In genomic region chr14:54258131-54258670, GRCm38 (mm10) we compare ENCODE assay signal across 10 mouse cellular contexts. TPM values are rescaled to one million over a fixed set of nuclear protein-coding genes. Genes with fewer than 3 reads are reported as not detected.
A peak's percentile ranks its signal among the peaks of the same experiment; 100 is the strongest.
DNase-seq lines count a peak whose midpoint lies in the region; ATAC-seq and TF ChIP-seq lines count a peak whose summit lies in the region.
"Had no signal": no experiment of that assay in that cellular context is flagged by ENCODE, and none has a peak within 500 bp of the region (broad histone marks: within the 10 kb centered on the region; RNA-seq: fewer than 3 reads in every experiment).

No protein-coding gene starts in this region.

- no peak overlapping the region for H3K4me3 ChIP-seq in hindbrain, embryonic 13.5 days
- no peak overlapping the region for H3K4me3 ChIP-seq in hindbrain, embryonic 12.5 days
- peak overlapping the region; percentile 88; the same call in 1 of the 2 replicates for H3K4me3 ChIP-seq in E14TG2a.4 (replicated peaks; ENCODE audit: low read length)
- H3K4me3 ChIP-seq in embryonic facial prominence, embryonic 15.5 days (replicated peaks) = no peak overlapping the region; the same call in 1 of the 2 replicates
- H3K4me3 ChIP-seq in liver, embryonic 14.5 days (ENCODE audit: insufficient read depth in 1 of 2, low read depth in 2 of 2, low read length in 2 of 2) = peak overlapping the region in 1 of 2 experiments; percentile 71; a peak in 1 of 4 replicates

- H3K9ac ChIP-seq in hindbrain, embryonic 13.5 days = no peak overlapping the region
- H3K9ac ChIP-seq in hindbrain, embryonic 12.5 days = no peak overlapping the region
- H3K9ac ChIP-seq in embryonic facial prominence, embryonic 15.5 days = no peak overlapping the region
- no peak overlapping the region for H3K9ac ChIP-seq in liver, embryonic 14.5 days (replicated peaks)

- no peak overlapping the region for H3K27ac ChIP-seq in hindbrain, embryonic 13.5 days
- H3K27ac ChIP-seq in hindbrain, embryonic 12.5 days = no peak overlapping the region
- H3K27ac ChIP-seq in embryonic facial prominence, embryonic 15.5 days (replicated peaks) = no peak overlapping the region
- peak overlapping the region; percentile 50; the same call in 1 of the 2 replicates for H3K27ac ChIP-seq in liver, embryonic 14.5 days

- H3K27me3 ChIP-seq in hindbrain, embryonic 13.5 days = peaks cover 8% of the 10 kb centered on the region; the same call in 1 of the 2 replicates
- 0 out of 2 replicates have a peak, but pooled peaks cover 3% of the 10 kb centered on the region for H3K27me3 ChIP-seq in hindbrain, embryonic 12.5 days
- no peaks in the 10 kb centered on the region for H3K27me3 ChIP-seq in E14TG2a.4 (ENCODE audit: insufficient read depth, low read length)
- no peaks in the 10 kb centered on the region for H3K27me3 ChIP-seq in embryonic facial prominence, embryonic 15.5 days
- H3K27me3 ChIP-seq in liver, embryonic 14.5 days (ENCODE audit: control insufficient read depth, insufficient read depth, low read length) = no peaks in the 10 kb centered on the region
- H3K27me3 ChIP-seq: CH12.LX had no signal

- no peak for TF ChIP-seq EP300 in liver, embryonic 14.5 days (IDR thresholded peaks at IDR 0.05; ENCODE audit: low read depth)

- H3K9me3 ChIP-seq in hindbrain, embryonic 13.5 days = no peaks in the 10 kb centered on the region
- no peaks in the 10 kb centered on the region for H3K9me3 ChIP-seq in hindbrain, embryonic 12.5 days (replicated peaks)
- no peaks in the 10 kb centered on the region for H3K9me3 ChIP-seq in E14TG2a.4 (ENCODE audit: low read length)
- H3K9me3 ChIP-seq in embryonic facial prominence, embryonic 15.5 days (replicated peaks) = no peaks in the 10 kb centered on the region
- no peaks in the 10 kb centered on the region for H3K9me3 ChIP-seq in liver, embryonic 14.5 days (ENCODE audit: control insufficient read depth, low read length)
- H3K9me3 ChIP-seq: hindbrain, embryonic 10.5 days had no signal

- ATAC-seq in hindbrain, embryonic 13.5 days (ENCODE audit: low FRiP score) = no peak
- ATAC-seq in hindbrain, embryonic 12.5 days (ENCODE audit: low FRiP score) = no peak
- ATAC-seq in embryonic facial prominence, embryonic 15.5 days (ENCODE audit: insufficient number of reproducible peaks, low FRiP score, low TSS enrichment, low read depth) = no peak
- no peak for ATAC-seq in liver, embryonic 14.5 days (ENCODE audit: insufficient read depth)

- 72% methylated on average over 7 of the region's 7 CpGs for WGBS in hindbrain, embryonic 13.5 days
- WGBS in hindbrain, embryonic 12.5 days = 71% methylated on average over 7 of the region's 7 CpGs
- WGBS in embryonic facial prominence, embryonic 15.5 days = 52% methylated on average over 7 of the region's 7 CpGs
- 46% methylated on average over 7 of the region's 7 CpGs for WGBS in liver, embryonic 14.5 days (ENCODE audit: insufficient replicate concordance)

- peaks cover 4% of the 10 kb centered on the region for H3K36me3 ChIP-seq in hindbrain, embryonic 13.5 days
- no peaks in the 10 kb centered on the region for H3K36me3 ChIP-seq in hindbrain, embryonic 12.5 days
- H3K36me3 ChIP-seq in E14TG2a.4 (ENCODE audit: insufficient read depth, low read length) = peaks cover 22% of the 10 kb centered on the region
- peaks cover 12% of the 10 kb centered on the region; the same call in 1 of the 2 replicates for H3K36me3 ChIP-seq in embryonic facial prominence, embryonic 15.5 days
- no peaks in the 10 kb centered on the region for H3K36me3 ChIP-seq in liver, embryonic 14.5 days (replicated peaks; ENCODE audit: control insufficient read depth, insufficient read depth, low read depth)

- DNase-seq in liver, embryonic 14.5 days (ENCODE audit: low read depth in 3 of 3, low spot score in 3 of 3) = no peak
- DNase-seq in layer of hippocampus, adult 11-12 months (ENCODE audit: low spot score) = no peak
- DNase-seq in embryo, embryonic 10 days (ENCODE audit: low spot score) = no peak

- peak overlapping the region; percentile 79 for H3K4me2 ChIP-seq in hindbrain, embryonic 13.5 days
- H3K4me2 ChIP-seq in hindbrain, embryonic 12.5 days (replicated peaks) = no peak overlapping the region
- H3K4me2 ChIP-seq in embryonic facial prominence, embryonic 15.5 days (replicated peaks) = peak overlapping the region; percentile 78
- H3K4me2 ChIP-seq in liver, embryonic 14.5 days (ENCODE audit: low read depth) = peak overlapping the region; percentile 82

- no peak for TF ChIP-seq CTCF in E14TG2a.4 (conservative IDR thresholded peaks at IDR 0.05; ENCODE audit: low read length)
- no peak for TF ChIP-seq CTCF in liver, embryonic 14.5 days (IDR thresholded peaks at IDR 0.05; ENCODE audit: low read depth)

- H3K4me1 ChIP-seq in hindbrain, embryonic 13.5 days (replicated peaks) = peaks cover 24% of the 10 kb centered on the region
- H3K4me1 ChIP-seq in hindbrain, embryonic 12.5 days = peaks cover 25% of the 10 kb centered on the region
- peaks cover 34% of the 10 kb centered on the region for H3K4me1 ChIP-seq in E14TG2a.4 (replicated peaks; ENCODE audit: low read depth, low read length)
- H3K4me1 ChIP-seq in embryonic facial prominence, embryonic 15.5 days = peaks cover 30% of the 10 kb centered on the region
- peaks cover 21 to 28% of the 10 kb centered on the region in 2 experiments for H3K4me1 ChIP-seq in liver, embryonic 14.5 days (replicated peaks; ENCODE audit: control insufficient read depth in 2 of 2, insufficient read depth in 2 of 2, low read length in 1 of 2)

RNA-seq across cellular contexts. Expression of gene Abhd4, which starts 4.2 kb away (rescaled TPM):
- 58.2 and 58.7 TPM in 2 replicates for polyA plus RNA-seq in hindbrain, embryonic 13.5 days (2015; fragmentation: Nextera tagmentation; extraction: Ambion mirVana)
- polyA plus RNA-seq in hindbrain, embryonic 12.5 days (2016; fragmentation: Nextera tagmentation; extraction: Ambion mirVana) = 44.0 and 47.7 TPM in 2 replicates
- 58.5 and 66.7 TPM in 2 replicates for polyA plus RNA-seq in embryonic facial prominence, embryonic 15.5 days (2015; fragmentation: Nextera tagmentation; extraction: Ambion mirVana)
- 5.9 and 6.1 TPM in 2 replicates for polyA plus RNA-seq in liver, embryonic 14.5 days (2012; rRNA removed)
- 14.9 and 18.3 TPM in 2 replicates for polyA plus RNA-seq in liver, embryonic 14.5 days (2014; fragmentation: Nextera tagmentation; extraction: Ambion mirVana)

RNA-seq across cellular contexts. Expression of gene Dad1, which starts 4.3 kb away (rescaled TPM):
- 343 and 348 TPM in 2 replicates for polyA plus RNA-seq in hindbrain, embryonic 13.5 days (2015; fragmentation: Nextera tagmentation; extraction: Ambion mirVana)
- 238 and 259 TPM in 2 replicates for polyA plus RNA-seq in hindbrain, embryonic 12.5 days (2016; fragmentation: Nextera tagmentation; extraction: Ambion mirVana)
- 396 and 402 TPM in 2 replicates for polyA plus RNA-seq in embryonic facial prominence, embryonic 15.5 days (2015; fragmentation: Nextera tagmentation; extraction: Ambion mirVana)
- polyA plus RNA-seq in liver, embryonic 14.5 days (2012; rRNA removed) = 133 and 145 TPM in 2 replicates
- polyA plus RNA-seq in liver, embryonic 14.5 days (2014; fragmentation: Nextera tagmentation; extraction: Ambion mirVana) = 221 and 224 TPM in 2 replicates

RNA-seq across cellular contexts. Expression of gene Olfr49, which starts 26.5 kb away (rescaled TPM):
- not detected in 2 replicates for polyA plus RNA-seq in hindbrain, embryonic 13.5 days (2015; fragmentation: Nextera tagmentation; extraction: Ambion mirVana)
- not detected in 2 replicates for polyA plus RNA-seq in hindbrain, embryonic 12.5 days (2016; fragmentation: Nextera tagmentation; extraction: Ambion mirVana)
- 0.09 TPM in 1 of 2 replicates, not detected in the other for polyA plus RNA-seq in embryonic facial prominence, embryonic 15.5 days (2015; fragmentation: Nextera tagmentation; extraction: Ambion mirVana)
- polyA plus RNA-seq in liver, embryonic 14.5 days (2012; rRNA removed) = not detected in 2 replicates
- polyA plus RNA-seq in liver, embryonic 14.5 days (2014; fragmentation: Nextera tagmentation; extraction: Ambion mirVana) = not detected in 2 replicates
- polyA plus RNA-seq: hindbrain, embryonic 10.5 days; liver, adult 2 months had no signal
